Mouse (Mus musculus) ovary, postnatal 36 days (tissue): ENCODE data around the gene Dhx9.
"Not testable (repeated sequence)": the region's sequence is repeated elsewhere in the genome, so short reads cannot be mapped to it uniquely, and the experiment has no call there.

Source experiments
- DNase-seq: peaks from one replicate; pipeline ENCODE4 v3.0.0; 2022; ENCODE audit warnings: low spot score, mixed read lengths

Dhx9 gene

DNA sequence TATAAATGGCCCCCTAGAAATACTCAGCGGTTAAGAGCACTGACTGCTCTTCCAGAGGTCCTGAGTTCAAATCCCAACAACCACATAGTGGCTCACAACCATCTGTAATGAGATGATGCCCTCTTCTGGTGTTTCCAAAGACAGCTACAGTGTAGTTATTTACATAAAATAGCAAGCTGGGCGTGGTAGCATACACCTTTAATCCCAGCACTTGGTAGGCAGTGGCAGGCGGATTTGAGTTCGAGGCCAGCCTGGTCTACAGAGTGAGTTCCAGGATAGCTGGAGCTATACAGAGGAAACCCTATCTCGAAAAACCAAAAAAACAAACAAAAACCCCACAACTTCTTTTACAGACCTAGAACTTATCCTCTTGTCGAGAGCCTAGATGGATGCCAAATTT lies 1.3 kb downstream of the Dhx9 start:
- DNase-seq: not testable (repeated sequence)

DNA sequence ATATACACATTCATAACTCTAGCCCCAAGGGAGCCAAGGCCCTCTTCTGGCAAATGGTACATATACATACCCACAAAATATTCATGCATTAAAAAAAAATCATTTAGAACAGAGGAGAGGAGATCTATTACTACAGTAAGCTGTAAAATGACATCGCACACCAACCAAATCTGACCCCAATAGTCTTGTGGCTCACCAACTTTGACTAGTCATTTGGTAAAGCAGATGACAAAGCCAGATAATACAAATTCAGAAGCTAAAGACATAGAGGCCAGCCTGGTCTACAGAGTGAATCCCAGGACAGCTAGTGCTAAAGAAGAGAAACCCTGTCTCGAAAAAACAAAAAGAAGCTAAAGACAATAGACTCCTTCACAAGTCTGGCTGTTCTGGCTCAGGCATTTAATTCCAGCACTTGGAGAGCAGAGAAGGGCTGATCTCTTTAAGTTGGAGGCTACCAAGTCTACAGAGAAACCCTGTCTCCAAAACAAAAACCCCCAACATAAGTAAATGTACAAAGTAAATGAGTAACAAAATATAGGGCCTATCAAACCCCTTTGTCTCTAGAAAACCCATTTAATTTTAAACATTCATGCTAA lies 2.2 kb downstream of the Dhx9 start:
- DNase-seq: no peak

DNA sequence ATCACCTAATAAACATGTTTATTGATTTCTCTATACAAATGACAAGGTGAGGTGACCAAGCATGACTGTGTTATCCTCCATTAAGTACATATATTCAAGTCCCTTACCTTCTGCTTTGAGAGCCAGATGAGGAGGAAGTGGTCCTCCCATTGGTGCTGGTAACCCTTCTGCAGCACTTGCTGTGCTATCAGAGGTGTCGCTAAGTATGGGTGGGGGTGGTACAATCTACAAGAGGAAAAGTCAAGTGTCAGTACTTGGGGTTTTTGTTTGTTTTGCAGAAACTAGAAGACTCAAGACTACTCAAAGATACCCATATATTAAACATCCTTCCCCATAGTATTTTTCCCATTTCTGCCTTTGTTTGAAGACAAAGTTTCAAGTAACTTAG lies 6.4 kb downstream of the Dhx9 start:
- no peak for DNase-seq

DNA sequence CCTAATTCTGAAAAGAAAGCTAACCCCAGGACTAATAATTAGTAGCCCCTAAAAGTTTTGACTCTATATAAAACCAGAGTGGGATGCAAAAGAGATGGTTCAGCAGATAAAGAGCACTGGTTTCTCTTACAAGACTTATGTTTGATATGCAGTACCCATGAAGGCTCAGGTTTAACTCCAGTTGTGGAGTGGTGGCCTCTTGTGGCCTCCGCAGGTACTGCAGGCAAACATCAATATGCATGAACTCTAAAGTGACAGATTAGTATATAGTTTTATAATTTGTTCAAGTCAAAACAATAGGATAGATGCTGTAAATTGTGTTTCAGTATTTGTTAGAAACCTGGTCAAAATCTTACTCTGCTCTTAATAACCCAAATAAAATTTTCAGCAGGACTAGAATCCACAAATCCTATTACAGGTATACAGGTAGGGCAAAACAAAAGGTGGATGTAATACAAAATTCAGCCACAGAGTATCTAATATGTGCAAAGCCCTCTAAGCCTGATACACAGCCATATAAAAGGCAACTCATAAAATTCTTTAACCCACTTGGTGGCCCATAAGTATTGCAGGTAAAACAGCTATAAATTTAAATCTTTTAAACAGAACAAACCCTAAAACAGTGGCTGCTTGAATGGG lies 7.0 kb downstream of the Dhx9 start:
- DNase-seq: peak; percentile 48

DNA sequence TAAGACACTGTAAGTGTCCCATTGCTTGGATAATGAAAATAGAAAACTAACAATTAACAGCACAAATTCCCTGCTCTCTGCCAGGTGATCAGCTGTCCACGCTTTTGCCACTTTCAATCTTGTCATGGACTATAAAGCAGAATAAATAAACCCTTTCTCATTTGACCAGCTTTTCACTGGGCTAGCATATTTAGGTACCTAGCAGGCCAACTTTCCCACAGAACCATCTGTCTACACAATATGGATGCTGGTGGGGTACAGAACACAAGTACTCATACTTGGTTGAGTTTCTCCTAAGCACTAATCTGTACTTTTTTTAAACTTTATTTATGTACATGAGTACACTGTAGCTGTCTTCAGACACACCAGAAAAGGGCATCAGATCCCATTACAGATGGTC lies 8.2 kb downstream of the Dhx9 start:
- no peak for DNase-seq

DNA sequence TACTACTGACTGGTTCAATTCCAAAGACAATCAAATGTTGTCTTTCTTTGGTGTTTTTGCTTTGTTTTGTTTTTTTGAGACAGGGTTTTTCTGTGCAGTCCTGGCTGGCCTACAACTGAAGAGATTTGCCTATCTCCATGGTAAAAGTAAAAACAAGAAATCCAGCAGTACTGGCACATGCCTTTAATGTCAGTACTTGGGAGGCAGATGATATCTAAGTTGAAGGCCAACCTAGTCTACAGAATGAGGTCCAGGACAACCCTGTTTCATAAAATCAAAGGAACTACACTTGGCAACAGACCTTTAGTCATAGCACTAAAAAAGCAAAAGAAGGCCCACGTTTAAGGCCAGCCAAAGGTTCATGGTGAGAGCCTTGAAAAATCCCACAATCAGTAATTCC lies 25.7 kb downstream of the Dhx9 start:
- no peak for DNase-seq

DNA sequence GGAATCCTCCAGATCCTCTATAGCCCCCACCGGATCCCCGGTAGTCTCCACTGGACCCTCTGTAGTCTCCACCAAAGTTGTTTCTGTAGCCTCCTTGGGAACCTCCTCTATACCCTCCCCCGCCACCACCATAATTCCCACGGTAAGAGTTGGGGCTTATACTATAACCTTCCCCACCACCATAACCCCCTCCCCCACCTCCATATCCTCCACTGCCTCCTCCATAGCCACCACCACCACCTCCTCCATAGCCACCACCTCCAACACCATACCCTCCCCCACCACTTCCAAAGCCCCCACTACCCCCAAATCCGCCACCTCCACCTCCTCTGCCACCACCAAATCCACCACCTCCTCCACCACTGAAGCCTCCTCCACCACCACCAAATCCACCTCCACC lies 31.3 kb downstream of the Dhx9 start:
- no peak for DNase-seq

DNA sequence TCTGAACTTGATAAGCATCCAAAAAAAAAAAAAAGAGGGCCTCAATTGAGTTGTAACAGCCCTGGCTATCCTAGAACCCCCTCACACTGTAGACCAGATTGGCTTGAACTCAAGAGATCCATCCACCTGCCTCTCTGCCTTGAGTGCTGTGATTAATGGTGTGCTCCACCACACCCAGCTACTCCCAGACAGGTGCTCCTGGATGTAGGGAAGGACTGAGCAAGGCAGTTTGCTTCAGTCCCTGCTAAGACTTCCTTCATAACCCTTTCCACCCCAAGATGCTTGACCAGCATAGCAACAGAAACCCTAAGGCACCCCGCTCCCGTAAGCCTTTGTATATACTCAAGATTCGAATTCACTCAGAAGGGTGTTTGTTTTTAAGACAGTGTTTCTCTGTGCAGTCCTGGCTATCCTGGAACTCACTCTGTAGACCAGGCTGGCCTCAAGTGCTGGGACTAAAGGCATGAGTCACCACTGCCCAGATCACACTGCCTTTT lies 34.3 kb downstream of the Dhx9 start:
- no peak for DNase-seq

DNA sequence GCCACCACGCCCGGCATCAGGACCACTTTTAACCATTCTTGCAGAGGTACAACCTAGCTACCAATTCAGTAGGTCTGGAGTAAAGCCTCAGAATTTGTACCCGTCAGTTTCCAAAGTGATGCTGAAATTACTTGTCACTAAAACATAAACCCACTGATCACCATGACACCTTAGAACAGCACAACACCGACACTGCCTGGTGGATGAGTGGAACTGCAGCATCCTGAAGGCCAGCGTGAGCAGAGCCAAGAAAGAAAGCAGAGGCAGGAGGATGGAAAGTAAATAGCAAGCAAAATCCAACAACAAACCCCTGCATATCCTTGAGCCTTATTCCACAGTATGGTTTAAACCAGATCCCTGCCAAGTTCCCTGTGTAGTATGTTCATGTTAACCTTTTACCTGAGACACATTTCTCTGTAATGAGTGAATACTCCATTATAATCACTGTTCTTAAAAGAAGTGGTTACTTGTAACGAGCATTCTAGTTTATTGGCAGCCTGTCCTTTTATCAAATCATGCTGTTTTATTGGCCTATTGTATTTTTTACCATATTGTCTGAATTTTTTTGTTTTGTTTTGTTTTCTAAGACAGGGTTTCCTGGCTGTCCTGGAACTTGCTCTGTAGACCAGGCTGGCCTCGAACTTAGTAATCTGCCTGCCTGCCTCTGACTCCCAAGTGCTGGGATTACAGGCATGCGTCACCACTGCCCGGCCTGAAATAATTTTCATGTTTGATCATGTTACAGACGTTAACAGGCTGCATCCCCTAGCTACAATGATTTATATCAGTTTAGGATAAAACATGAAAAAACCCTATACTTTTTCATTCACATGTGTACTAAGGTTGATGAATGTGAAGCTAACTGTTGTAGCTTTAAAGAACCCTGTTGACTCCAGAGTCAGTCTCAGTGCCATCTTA lies 36.0 kb downstream of the Dhx9 start:
- DNase-seq: peak; percentile 21

DNA sequence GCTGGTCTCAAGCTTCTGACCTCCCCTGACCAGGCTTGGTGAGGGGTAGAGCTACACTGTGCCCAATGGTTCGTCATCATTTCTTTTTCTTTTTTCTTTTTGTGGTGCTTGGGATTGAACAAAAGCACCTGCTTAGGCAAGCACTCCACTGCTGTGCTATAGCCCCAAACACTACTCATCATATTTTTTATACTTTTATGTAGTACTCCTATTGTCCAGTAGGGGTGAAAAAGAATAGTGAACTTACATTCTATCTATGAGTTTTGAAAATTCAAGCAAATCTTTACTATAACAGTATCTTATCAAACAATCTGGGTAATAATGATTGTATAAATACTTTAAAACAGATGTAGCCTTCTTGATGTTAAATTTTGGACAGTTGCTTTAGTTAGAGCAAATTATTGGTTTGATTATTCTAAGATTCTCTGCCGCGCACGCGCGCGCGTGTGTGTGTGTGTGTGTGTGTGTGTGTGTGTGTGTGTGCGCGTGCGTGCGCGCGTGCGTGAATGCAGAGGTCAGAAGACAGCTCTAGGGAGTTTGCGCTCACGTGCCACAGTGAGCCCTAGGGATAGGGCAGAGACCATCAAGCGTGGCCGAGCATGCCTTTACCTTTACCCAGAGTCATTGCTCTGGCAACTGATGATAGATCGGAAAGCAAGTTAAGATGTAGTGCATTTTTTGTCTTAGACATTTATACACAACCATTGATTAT lies 41.2 kb downstream of the Dhx9 start:
- no peak for DNase-seq

DNA sequence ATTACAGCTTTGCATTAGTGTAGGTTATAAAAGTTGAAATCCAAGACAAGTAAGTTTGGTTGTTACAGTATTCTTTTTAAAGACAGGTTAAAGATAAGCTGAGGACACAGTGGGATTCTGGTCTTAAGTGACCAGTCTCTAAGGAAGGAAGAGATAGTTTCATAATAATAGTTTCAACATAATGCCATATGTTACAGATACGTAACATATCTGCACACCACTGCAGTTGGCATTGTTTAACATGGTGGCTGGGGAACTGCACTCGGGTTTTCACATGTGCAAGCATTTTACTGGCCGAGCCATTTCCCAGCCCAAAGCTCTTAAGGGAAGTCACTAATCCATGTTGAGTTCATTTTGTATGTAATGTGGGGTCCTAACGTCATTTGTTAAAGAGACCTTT lies 43.8 kb downstream of the Dhx9 start:
- no peak for DNase-seq

DNA sequence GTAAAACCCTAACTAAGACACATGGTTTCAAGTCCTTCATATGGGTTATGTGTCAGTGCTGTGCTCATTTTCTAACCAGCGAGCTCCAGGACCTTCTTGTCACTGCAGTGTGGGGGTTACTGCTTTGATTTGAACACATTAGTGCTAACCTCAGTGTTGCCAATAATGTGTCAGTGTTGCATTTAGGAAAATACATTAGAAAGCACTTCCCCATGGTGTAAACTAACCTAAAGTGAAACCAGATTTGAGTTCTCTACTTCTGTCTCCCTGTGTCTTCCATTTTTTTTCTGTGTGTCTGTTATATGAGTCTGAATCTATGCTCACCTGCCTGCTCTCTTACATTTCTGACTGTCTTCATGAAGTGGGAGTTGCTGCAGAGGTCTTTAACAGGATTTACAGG lies 44.4 kb downstream of the Dhx9 start:
- DNase-seq: no peak

DNA sequence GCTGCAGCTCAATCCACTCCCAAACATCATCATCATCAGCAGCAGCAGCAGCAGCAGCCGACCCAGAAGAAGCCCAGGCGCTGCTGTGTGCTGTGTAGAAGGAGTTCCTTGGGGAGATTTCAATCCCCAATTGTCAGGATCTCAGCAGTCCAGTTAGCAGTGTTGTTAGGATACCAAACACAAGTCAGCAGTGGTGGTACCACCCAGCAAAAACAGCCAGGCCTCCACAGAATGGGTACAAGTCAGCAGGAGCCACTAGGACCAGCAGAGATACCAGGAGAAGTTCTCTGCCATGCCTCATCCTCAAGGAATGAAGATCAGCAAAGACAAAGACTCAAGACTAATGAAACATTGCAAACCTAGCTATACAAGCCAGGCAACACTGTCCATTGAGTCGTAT lies 45.8 kb downstream of the Dhx9 start:
- DNase-seq: no peak

DNA sequence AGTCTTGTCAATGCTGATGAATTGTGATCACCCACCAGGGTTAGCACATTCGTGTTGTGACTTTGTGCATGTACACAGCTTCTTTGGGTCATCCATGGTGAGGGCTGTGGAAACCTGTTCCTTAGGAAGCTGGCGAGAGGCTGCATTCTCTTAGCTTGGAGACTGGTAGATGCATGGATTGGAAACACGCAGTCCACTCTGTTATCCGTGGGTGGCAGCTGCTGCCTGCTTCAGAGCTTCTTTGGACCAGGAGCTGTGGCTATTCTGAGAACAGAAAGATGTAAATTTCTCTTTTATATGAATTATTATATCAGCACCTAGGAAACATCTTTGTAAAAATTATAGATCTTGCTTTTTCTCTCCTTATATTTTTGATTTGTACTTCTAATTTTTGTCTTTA lies 46.7 kb downstream of the Dhx9 start:
- no peak for DNase-seq

DNA sequence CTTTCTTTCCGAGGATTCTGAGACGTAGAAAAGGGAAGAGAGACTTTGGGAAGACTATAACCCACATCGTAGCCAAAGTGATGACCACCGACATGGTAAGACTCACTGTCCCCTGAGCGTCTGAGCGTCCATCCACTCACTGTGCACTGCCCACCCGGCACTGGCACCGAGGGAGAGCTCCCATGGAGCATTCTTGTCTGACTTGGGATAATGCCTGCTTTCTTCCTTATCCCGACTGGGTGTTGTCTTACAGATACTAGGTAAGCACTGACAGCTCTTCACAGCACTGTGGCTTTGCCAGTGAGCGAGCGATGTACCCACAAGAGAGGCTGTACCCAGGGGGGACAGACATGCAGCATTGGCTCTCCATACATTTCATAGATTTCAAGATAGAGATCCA lies 49.9 kb downstream of the Dhx9 start:
- no peak for DNase-seq

DNA sequence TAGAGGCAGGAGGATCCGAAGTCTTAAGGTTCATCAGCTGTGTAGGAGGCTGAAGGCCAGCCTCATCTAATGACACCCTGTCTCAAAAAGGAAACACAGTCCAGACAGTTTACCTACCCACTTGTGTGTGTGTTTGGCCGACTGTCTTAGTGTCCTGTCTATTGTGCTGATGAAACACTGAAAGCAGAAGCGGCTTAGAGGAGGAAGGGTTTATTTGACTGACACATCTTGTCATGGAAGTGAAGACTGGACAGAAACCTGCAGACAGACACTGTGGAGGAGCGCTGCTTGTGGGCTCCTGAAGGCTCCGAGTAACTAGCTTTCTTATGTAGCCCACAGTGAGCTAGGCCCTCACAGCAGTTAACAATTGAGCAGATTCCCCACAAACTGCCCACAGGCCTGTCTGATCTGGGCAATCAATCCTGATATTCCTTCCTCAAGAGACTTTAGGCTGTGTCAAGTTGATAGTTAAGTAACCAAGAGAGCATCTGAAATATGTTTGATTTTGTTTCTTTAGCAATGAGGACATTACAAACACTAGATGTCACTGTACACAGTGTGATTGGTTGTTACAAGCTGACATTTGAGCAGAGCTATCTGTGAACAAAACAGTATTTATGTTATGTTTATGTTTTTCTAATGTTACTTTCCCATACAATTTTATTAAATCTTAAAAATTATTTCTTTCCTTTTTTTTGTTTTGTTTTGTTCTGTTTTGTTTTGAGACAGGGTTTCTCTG lies 53.4 kb downstream of the Dhx9 start:
- no peak for DNase-seq

DNA sequence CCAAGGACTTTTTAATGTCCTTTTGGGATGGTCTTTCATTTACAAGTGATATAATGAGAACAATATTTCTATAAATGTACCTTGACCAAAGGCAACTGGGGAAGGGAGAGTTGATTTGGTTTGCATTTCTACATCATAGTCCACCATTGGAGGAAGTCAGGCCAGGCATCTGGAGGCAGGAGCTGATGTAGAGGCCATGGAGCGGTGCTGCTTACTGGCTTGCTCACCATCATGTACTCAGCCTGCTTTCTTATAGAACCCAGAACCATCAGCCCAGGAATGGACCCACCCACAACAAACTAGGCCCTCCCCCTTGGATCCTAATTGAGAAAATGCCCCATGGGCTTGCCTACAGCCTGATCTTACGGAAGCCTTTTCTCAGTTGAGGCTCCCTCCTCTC lies 55.1 kb downstream of the Dhx9 start:
- DNase-seq: no peak

DNA sequence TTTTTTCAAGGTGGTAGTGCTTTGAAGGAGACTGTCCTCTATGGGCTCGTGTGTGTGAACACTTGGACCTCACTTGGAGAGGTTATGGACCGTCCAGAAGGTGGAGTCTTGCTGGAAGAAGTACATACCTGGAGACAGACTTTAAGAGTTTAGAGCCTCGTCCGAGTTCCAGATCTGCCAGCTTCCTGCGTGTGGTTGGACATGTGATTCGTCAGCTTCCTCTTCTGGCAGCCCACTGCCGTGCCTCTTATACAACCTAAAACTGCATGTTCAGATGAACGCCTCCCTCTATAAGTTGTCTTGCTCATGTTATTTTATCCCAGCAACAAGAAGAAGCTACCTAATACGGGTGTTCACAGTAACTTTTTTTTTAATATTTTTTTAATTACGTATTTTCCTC lies 55.8 kb downstream of the Dhx9 start:
- no peak for DNase-seq

DNA sequence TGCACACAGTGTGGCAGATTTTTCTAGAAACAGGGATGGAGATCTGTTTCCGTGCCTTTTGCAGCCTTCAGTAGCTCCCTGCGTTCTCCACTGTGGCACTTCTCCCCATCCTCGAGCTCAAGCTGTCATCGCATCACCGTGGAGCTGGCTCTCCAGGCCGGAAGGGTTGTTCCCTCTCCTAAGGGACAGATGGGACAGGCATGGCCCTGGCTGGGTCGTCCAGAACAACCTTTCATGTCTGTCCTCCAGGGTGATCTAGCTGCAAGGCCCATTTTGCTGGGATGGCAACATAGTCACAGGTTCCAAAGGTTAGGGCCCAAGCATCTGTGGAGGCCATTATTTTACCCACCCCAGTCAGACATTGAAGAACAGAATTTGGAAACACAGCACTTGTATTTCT lies 56.3 kb downstream of the Dhx9 start:
- DNase-seq: no peak

DNA sequence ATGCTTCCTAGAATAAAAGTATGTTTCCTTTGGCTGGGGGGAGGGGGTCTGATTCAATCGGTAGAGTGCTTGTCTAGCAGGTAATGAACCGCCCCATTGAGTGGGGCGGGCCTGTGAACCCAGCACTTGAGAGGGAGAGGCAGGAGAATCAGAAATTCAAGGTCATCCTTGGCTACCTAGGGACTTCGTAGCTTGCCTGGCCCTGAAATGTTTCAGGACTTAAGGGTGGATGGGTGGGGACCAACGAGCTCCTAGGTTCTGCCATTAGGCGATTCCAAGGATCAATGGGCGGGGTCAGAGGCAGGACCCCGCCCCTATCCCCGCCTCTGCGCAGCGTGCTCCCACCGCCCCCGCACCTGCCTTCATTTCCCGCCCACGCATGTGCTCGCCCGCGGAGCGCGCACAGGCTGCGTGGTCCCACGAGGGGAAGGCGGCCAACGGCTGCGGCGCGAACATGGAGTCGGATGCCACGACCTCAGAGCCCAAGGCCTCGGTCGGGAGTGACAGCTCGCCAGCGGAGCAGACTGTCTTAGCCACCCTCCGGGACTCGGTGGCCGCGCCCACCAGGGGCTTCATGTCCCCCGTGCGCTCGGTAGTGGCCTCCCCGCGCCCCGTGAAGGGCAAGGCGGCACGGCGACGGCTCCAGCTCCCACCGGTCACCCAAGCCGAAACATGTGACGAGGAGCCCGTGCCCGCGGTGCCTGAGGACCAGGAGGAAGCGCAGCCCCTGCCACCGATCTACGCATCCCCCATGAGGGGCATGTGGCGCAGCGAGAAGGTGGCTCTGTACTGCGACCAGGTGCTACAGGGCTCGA lies 62.5 kb downstream of the Dhx9 start, which contains the start of gene Shcbp1l:
TSS of gene Shcbp1l (plus strand) at position 393 of the 815 bp plus-strand sequence.
- peak; percentile 57 for DNase-seq

DNA sequence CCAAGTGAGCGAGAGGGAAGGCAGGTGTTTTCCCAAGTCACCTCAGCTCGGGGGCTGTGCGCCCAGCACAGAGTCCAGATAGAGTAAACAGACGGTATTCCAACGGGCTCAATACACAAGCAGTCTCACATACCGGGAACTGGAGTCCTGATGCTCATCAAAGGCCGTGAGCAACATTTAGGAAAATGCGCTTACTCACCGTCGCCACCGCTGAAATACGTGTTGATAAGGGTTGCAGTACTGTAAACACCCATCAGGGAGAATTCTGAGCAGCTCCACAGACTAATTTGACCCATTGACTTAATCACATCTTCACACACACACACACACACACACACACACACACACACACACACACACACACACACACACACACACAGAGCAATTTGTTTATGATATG lies 63.2 kb downstream of the Dhx9 start:
- no peak for DNase-seq
